Mouse (Mus musculus): Measurements from ENCODE around the gene Cntln.

Gene Cntln

DNA sequence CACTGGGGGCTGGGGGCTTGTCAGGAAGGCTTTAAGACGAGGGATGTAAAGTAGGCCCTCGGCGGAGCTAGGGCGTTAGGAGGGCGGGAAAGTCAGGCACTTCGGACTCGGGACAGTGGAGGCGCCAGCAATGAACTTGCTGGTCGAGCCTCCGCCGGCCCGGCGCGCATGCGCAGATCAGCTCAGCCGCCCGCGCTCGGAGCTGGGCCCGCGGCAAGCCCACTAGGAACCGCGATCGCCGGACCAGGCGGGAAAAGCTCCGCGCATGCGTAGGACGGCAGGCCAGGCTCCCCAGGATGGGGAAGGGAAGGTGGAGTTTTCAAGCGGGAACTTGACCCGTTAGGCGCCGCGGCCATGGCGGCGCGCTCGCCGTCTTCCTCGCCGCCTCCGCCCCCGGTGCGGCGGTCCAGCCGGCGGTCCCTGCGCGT, at the start of gene Cntln:
Gene Cntln (plus strand): TSS at position 199 of the 428 bp plus-strand sequence.
- peak; percentile 95 for DNase-seq (ENCODE audit: low spot score)

DNA sequence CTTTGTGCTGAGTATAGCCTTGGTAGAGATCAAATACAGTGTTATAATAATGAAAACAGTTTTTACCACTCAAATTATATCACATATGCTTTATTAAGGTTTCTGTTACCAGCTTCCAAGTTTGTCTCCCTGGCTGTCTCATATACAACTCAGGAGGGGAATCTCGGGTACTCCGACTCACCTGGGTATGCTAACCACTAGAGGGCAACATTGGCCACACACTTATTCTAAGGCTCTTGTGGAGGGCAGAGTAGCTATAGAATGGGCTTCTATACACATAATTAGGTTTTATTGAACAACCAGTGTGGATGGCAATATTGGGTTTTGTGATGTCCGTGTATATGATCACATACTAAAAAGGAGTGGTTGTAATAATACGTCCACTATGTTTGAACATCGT, 47.1 kb upstream of the Cntln start:
- peak; percentile 7 for DNase-seq (ENCODE audit: low spot score)

DNA sequence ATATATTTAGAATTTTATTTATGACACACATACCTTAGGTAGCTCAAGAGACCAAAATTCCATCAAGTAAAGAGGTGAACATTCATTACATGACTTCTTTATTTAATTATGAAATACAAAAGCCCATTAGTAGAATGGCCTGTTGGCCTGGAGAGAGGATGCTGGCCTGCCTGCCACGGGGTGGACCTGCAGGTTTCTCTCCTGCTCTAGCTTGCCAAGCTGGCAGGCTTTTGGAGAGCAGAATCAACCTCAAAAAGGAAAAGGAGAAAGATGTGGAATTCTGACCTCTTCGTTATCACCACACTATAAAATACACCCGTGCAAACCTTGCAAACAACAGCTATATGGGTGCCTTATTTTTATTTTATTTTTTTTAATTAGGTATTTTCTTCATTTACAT, 45.6 kb upstream of the Cntln start:
- no peak for DNase-seq (ENCODE audit: low spot score)

DNA sequence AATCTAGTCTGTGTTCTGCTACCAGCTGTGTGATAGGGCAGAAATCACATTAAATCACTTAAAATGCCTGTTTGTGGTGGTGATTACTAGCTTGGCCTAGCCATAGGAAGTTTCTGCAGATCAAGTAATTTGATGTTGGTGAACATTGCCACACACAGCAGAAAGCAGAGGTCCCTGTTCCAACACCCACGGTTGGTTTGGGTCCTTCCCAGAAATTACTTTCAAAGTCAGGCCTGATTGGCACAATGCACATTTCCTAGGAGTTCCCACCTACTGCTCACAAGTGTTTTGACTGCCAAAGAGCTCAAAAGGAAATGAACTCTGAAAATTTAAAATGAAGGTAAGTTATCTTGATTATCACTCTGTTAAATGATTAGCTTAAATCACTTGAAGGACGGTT, 44.6 kb upstream of the Cntln start:
- DNase-seq (ENCODE audit: low spot score), result no peak

DNA sequence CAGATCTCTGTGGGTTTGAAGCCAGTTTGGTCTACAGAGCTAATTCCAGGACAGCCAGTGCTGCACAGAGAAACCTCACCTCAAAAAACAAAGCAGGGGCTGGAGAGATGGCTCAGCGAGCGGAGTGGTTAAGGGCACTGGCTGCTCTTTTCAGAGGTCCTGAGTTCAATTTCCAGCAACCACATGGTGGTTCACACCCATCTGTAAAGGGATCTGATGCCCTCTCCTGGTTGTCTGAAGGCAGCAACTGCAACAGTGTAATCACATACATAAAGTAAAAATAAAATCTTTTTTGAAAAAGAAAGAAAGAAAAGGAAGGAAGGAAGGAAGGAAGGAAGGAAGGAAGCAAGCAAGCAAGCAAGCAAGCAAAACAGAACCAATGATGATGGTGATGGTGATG, 26.5 kb upstream of the Cntln start:
- DNase-seq (ENCODE audit: low spot score), result no peak

DNA sequence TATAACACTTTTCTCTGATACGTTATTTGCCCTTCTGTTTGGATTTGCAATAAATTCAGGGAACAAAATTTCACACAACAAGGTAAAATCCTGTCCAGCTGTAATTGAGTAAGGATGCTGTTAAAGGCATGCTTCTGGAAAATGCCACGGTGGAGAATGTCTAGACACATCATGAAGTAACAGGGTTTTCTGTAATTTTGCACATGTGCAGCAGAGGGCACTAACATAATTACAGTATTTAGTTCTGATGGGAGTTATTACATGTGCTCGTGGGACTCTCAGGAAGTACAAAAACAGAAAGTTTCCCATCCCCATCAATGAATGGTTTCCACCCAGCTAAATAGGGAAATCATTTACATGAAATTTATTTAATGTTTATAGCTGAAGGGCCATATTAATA, 7.8 kb upstream of the Cntln start:
- DNase-seq (ENCODE audit: low spot score), result peak; percentile 17

DNA sequence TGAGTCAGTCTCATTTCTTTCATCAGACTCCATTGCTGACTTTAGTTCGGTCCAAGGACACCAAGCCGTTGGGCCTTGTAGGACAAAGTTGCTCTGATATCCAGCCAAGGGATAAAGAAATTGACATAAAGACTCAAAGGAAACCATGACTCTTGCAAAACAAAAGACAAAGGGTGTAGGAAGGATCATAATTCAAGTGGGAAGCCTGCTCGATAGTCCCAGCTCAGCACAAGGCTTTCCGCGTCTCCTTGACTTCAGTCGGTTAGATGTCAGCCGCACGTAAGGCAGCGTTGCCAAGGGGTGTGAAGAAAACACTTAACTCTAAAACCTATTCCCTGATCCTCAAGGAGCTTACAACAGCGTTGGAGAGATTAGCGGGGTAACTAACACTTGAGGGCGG, 463 bp upstream of the Cntln start:
- DNase-seq (ENCODE audit: low spot score), result no peak

DNA sequence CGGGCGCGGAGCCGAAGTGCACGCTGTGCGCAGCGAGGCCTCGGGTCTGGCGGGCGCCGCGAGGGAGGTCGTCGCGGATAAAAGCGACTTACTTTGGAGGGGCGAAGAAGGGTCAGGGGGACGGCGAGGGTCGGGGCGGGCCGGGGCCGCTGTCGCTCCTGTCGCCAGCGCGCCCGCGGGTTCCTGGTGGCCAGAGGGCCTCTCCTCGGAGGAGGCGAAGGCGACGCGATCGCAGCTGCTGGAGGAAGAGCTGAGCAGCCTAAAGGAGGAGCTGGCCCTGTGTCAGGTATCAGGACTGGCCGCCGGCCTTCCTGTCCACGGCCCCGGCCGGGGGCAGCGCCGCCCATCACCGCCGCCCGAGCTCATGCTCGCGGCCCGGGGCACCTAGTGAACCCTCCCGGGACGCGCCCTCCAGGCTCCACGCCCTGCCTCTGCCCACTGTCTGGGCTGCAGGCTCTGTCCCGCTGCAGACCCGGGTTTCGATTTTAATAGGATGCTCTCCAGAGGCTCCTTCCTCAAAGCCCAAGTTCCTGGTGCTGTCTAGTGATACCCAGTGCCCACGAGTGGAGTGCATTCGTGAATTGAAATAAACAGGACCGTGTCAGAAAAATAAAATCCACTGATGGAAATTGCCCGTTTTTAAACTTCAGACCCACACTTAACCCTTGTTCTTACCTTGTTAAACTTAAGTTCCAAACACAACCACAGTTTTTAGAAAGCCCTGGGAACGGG, 596 bp downstream of the Cntln start:
- DNase-seq (ENCODE audit: low spot score), result peak; percentile 48

DNA sequence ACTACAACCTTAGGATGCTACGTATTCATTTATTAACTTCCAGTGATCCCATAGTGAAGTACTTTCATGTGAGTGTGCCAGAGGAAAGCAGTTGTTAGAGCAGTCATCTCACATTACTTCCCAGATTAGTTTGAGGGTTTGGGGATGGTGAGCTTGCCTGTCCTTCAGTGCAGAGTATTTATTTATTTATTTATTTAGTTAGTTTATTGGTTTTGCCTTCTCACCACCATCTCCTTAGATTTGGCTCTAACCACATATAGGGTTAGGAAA, 1.1 kb downstream of the Cntln start:
- DNase-seq (ENCODE audit: low spot score), result no peak

DNA sequence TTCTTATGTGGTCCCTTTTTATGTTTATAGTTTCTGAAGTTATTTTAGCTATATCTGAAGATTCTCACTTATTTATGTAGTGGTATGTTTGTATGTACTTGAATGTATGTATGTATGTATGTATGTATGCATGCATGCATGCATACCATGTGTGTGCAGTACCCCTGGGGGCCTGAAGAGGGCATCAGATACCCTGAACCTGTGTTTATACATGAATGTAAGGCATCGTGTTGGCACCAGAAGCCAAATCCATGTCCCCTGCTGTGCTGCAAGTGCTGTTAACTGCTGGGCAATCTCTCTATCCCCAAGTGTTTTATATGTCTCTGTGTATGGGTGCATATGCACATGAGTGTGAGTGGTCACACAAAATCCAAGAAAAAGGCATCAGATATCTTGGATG, 34.3 kb downstream of the Cntln start:
- no peak for DNase-seq (ENCODE audit: low spot score)

DNA sequence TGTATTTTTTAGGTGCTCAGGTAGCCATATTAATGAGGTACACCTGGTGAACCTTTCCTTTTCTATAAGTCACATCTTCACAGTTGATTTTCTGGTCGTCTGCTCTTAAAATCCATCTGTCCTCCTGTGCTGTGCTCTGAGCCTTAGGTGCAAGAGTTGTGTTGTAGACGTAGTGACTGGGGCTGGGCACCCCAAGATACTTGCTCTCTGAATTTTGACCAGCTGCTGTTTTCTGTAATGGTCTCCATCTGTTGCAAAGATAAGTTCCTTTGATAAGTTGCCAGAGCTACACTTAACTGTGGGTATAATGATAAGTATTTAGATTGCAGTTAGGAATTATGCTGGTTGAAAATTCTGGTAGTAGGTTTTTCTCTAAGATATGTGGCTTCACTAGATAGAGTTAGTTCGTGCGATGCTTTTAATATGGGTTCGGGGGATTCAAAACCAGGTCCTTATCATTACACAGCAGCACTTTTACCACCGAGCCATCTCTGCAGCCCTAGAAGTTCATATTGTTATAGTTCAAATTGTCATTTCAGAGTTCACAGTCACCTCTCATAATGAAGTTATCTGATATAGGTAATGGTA, 50.3 kb downstream of the Cntln start:
- DNase-seq (ENCODE audit: low spot score), result no peak

DNA sequence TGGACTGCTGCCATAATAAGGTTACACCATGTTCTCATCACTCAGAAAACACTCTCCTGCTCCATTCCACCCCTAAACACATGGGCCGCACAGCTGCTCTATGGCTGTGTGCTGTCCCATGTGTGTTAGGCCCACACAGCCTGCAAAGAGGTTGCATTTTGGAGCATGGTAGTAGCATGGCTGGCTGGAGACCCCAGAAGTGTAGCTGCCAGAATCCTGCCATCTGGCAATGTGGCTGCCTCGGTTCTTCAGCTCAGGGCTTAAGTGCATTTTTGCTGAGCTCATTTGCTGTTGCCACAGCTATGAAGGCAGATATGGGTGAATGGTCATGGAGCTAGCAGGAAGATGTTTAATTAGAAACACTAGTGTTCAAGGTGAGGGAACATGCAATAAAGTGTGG, 58.0 kb downstream of the Cntln start:
- DNase-seq (ENCODE audit: low spot score), result no peak

DNA sequence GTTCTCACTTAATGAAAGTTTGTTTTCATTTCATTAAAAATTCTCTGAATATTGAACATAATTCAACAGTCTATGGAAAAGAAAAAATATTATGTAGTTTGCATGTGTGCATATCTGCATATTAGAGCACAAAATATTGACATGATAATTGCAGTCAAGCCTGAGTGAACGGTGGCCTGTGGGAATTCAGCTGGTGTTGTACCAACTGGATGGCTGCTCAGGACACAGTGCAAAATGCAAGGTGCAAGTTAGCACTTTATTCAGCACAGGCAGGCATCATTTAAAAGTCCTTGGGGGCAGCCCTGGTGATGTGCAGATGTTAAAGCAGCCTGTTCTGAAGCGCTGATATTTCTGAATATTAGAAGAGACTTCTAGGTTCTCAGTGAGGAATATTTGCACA, 58.5 kb downstream of the Cntln start:
- DNase-seq (ENCODE audit: low spot score), result no peak

DNA sequence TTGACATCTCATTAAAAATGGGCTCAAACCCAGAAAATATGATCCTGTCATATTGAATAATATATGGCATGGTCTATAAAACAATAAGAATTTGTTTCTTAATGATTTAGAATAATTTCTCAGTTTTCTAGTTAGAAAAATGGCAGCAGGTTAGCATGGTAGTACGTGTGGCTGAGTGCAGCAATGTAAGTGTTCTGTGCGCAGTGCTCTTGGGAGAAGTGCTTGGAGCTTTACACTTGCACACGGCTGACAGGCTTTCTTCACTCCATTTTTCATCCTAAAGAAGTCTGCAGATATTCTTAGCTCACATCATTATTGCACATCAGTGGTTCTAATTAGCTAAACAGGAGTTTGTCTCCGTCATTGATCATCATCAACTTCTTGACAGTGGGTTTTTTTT, 60.0 kb downstream of the Cntln start:
- DNase-seq (ENCODE audit: low spot score), result no peak

DNA sequence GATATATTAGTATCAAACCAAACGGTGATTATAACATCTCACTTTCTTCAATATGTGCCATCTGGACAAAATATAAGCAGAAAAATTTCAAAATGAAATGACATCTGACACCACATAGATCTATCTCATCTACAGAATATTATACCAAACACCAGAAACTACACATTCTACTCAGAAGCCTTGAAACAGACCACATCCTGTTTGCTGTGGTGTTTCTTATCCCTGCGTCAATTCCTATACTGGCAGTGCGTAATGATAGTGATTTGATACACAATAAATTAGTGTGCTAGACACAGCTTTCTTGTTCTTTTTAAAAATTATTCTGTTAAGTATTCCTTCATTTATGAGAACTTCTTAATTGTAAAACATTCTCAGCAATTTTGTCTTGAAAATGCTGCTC, 62.3 kb downstream of the Cntln start:
- DNase-seq (ENCODE audit: low spot score), result no peak

DNA sequence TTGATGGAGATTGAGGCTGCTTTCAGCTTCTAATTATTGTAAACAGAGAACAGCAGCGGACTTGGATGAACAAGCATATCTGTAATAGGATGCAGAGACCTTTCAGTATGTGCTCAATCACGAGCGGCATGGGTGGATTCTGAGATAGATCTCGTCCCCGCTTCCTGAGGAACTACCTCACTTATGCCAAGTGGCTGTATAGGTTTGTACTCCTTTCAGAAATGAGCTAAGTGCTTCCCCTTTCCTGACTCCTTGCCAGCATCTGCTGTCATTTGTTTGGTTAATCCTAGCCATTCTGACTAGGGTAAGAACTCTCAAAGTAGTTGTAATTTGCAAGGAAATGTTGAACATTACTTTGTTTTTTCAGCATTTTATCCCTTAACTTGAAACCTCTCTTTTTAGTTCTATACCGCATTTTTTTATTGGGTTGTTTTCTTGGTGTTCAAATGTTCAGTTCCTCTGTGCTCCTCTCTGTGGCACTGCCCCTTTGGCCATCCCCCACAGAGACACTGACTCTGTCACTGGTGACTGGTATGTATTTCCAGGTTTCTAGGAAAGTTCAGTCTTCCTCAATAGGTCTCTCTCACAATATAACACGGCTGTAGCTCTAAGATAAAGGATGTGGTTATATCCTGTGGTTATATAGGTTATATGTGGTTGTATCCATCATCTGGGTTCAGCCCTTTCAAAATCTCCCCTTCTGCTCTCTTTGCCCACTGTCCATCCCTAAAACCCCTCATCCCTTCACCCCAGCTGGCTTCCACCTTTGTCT, 93.0 kb downstream of the Cntln start:
- no peak for DNase-seq (ENCODE audit: low spot score)

DNA sequence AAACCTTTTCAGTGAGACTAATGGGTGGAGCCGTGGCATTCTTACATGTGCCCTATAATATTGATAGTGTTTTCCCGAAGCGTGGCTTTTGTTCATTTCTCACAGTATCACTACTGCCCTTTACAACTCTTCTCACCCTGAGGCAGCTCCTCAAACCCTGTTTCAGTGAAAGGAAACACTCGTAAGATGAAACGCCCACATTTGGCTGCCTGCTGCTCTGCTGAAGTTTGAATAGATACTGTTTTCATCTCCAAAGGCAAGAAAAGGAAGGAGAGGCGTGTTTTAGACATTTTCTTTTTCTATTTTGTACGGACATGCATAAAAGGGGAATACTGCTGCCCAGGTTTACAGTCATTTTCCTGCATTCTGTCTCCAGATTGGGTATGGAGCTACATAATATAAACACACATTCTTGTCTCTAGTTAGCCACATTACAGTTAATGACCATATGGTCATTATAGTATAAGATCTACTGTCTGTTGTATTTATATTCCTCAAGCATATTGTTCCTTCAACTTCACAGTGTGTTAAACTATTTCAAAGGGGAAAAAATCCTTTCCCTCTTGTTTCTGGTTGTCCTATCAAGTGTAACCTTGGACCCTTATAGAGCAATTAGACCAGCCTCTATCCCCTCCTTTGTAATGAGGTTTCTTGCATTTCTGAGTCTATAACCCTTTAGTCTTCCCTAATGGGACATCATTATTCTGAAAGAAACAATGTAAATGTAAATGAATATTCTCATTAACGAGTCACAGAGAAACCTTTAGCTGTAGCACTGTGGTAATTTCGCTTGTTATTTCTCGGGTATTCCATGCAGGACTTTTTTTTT, 111.6 kb downstream of the Cntln start:
- no peak for DNase-seq (ENCODE audit: low spot score)

DNA sequence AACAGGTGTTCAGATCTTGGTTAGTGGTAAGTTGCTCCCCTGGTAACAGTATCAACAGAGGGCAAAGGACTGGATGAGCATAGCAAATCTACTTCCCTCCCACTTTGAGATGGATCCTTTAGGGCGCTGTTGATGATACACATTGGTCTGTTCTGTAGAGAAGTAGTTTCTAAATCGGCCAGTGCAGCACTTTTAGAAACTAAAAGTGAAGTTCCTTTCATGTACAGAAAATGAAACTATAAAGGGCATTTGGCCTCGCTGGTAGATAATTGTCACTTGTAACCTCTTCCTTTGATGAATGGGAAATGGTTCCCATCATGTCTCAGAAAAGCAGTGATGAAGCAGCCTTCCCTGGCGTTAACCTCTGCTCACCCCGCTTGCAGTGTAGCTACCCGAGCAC, 121.5 kb downstream of the Cntln start:
- DNase-seq (ENCODE audit: low spot score), result no peak

DNA sequence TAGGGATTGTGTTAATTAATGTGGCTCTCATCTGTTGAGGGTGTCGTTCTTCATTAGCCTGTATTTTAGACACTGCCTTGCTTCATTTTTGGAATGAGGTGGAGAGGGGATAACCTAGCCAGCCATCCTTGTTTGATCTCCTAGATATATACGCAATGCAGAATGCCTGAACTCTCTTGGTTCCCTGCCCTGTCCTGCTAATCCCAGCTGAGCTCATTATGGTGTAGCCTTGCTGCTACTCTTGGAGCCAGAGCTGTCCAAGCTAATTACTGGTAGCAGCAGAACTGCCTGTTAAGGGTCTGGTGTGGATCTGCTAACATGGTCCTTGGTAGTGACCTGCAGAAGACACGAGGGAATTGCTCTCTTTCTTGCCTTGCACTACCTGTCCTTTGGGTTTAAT, 122.7 kb downstream of the Cntln start:
- no peak for DNase-seq (ENCODE audit: low spot score)

DNA sequence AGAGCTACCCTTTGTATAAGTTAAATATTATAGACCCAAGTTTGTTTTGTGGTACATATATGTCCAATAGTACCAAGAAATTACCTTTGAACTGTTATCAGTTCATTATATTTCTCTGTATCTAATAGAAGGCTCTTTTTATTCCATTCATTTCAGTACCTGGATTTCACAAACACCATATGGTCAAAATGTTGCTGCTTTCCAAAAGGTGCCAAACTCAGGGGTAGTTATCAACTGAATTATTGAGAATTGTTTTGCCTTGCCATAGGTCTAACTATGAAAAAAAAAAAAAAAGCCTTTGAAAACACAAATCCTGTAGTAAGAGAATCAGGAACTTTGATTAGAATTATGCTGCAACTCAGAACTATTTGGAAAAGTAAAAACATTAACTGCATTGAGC, 126.7 kb downstream of the Cntln start:
- no peak for DNase-seq (ENCODE audit: low spot score)

DNA sequence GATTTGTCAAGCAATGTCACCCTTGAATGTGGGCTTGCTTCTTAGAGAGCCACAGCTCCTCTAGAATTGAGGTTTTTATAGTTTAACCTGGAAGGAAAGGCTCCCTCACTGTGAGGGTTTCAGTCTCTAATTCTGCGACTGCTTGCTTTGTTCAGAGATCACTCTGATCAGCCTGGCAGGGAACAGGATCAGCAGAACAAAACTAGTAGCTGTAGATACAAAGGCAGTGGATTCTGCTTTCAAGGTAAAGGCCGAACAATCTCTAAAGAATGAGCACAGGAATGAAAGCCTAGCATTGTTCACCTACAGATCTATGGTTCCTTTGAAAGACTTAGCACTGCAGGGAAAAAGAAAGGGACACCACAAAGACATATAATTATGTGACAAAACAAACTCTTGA, 161.6 kb downstream of the Cntln start:
- no peak for DNase-seq (ENCODE audit: low spot score)

DNA sequence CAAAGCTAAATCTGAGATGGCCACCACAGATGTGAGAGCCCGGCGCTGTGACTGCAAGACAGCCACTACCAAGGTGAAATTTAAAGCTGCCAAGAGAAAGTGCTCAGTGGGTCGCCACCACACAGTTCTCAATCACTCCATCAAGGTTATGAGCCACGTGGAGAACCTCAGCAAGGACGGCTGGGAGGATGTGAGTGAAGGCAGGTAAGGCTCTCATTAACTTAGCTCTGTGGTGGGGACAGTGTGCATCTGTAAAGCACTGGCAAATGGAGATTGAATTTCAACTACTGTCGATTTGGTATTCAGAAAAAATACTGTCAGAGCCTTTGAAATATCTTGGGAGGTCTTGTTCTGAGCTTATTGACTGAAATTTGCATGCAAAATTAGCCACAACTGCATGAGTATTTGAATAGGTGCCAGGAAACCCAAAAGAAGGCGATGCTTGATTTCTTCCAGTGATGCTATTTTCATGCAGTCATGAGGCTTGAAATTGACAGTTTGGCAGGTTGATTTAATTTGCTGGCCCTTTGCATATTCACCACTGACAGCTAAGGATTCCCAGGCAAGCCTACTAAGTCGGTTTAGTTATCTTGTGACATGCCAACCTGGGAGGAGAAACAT, 165.9 kb downstream of the Cntln start:
- DNase-seq (ENCODE audit: low spot score), result no peak
